Mouse (Mus musculus) midbrain, embryonic 12.5 days (tissue): ENCODE results near the gene Tra2a. TPM values are rescaled to one million over a fixed set of nuclear protein-coding genes. Genes with fewer than 3 reads are reported as not detected.

Experiments used
- ATAC-seq: fragments of 200-750 bp; cut with Nextera tagmentation; 2 replicates; pipeline ENCODE4 v1.8.0; 2017; ENCODE audit warnings: low read depth, moderate TSS enrichment, moderate library complexity; ENCODE audit not compliant: low FRiP score
- H3K27ac ChIP-seq: fragments of 300-500 bp; sonication (generic); replicated peaks from 2 replicates; pipeline ENCODE4 v1.5.1; 2016; ENCODE audit warnings: mild to moderate bottlenecking
- H3K27me3 ChIP-seq: fragments of 300-500 bp; sonication (generic); 2 replicates; pipeline ENCODE4 v1.6.1; 2016; ENCODE audit warnings: mild to moderate bottlenecking
- H3K36me3 ChIP-seq: fragments of 300-500 bp; sonication (generic); 2 replicates; pipeline ENCODE4 v1.6.1; 2016
- H3K4me1 ChIP-seq: fragments of 300-500 bp; sonication (generic); 2 replicates; pipeline ENCODE4 v1.6.1; 2016
- H3K4me2 ChIP-seq: fragments of 300-500 bp; sonication (generic); replicated peaks from 2 replicates; pipeline ENCODE4 v1.6.1; 2016; ENCODE audit warnings: mild to moderate bottlenecking, moderate library complexity
- H3K4me3 ChIP-seq: fragments of 300-500 bp; sonication (generic); 2 replicates; pipeline ENCODE4 v1.5.1; 2016; ENCODE audit warnings: mild to moderate bottlenecking
- H3K9ac ChIP-seq: fragments of 300-500 bp; sonication (generic); replicated peaks from 2 replicates; pipeline ENCODE4 v1.6.1; 2016; ENCODE audit warnings: mild to moderate bottlenecking, moderate library complexity
- H3K9me3 ChIP-seq: fragments of 300-500 bp; sonication (generic); 2 replicates; pipeline ENCODE4 v1.6.1; 2016; ENCODE audit warnings: mild to moderate bottlenecking
- WGBS: fragments of 180-500 bp; shearing (Covaris S2); methylation state at CpG from one replicate; pipeline ENCODE4 v1.1.7; 2016; 5-methylcytosine and 5-hydroxymethylcytosine counted together
- polyA plus RNA-seq: library from polyadenylated mRNA; unstranded; fragments of >200 nt; fragmentation: Nextera tagmentation; extraction: Ambion mirVana; gene quantifications from 2 replicates; pipeline ENCODE4 v1.2.1, GENCODE M21; 2016

The Tra2a gene
- polyA plus RNA-seq, 1 experiment from 2014 or later = 160 TPM

GRCm38 (mm10) chr6:49206416-49206815 is 57.4 kb downstream of the Tra2a start:
- H3K9me3 ChIP-seq = no peaks in the 10 kb centered on the region
- H3K4me2 ChIP-seq = no peak overlapping the region
- no peak overlapping the region for H3K9ac ChIP-seq
- H3K4me1 ChIP-seq = peaks cover 26% of the 10 kb centered on the region
- H3K36me3 ChIP-seq = peaks cover 45% of the 10 kb centered on the region
- ATAC-seq = no peak
- H3K27me3 ChIP-seq = no peaks in the 10 kb centered on the region
- H3K4me3 ChIP-seq = no peak overlapping the region
- H3K27ac ChIP-seq = no peak overlapping the region
- WGBS = 93% methylated on average over 1 of the region's 1 CpGs

- ATAC-seq = no peak
- Histone ChIP-seq H3K27ac (no peak overlapping the region), H3K9me3 (peaks cover 4% of the 10 kb centered on the region; the same call in 1 of the 2 replicates), H3K4me3 (no peak overlapping the region), H3K9ac (no peak overlapping the region), H3K36me3 (peaks cover 32% of the 10 kb centered on the region), H3K4me1 (no peaks in the 10 kb centered on the region), H3K27me3 (no peaks in the 10 kb centered on the region), H3K4me2 (no peak overlapping the region)
- 87% methylated on average over 10 of the region's 10 CpGs for WGBS
Measured at GRCm38 (mm10) chr6:49195188-49195587, 68.6 kb downstream of the Tra2a start.

- Histone ChIP-seq H3K9me3 (peaks cover 4% of the 10 kb centered on the region; the same call in 1 of the 2 replicates), H3K36me3 (peaks cover 33% of the 10 kb centered on the region), H3K9ac (no peak overlapping the region), H3K4me2 (no peak overlapping the region), H3K27ac (no peak overlapping the region), H3K4me1 (no peaks in the 10 kb centered on the region), H3K4me3 (no peak overlapping the region), H3K27me3 (no peaks in the 10 kb centered on the region)
- ATAC-seq = no peak
- 96% methylated on average over 4 of the region's 4 CpGs for WGBS
Measured at GRCm38 (mm10) chr6:49194536-49194935, 69.3 kb downstream of the Tra2a start.

Other genes starting within 250 kb of the Tra2a start
- 0.20 and 0.30 TPM in 2 replicates for gene Gpnmb, start 227.5 kb downstream of the Tra2a start, polyA plus RNA-seq
- gene Malsu1, start 190.2 kb downstream of the Tra2a start, polyA plus RNA-seq = 60.9 and 67.0 TPM in 2 replicates
- gene Igf2bp3, start 49.1 kb downstream of the Tra2a start, polyA plus RNA-seq = 114 and 122 TPM in 2 replicates
- 6.1 and 6.5 TPM in 2 replicates for gene Ccdc126, start 55.2 kb upstream of the Tra2a start, polyA plus RNA-seq
- gene Fam221a, start 103.7 kb upstream of the Tra2a start, polyA plus RNA-seq = 3.6 and 4.2 TPM in 2 replicates
- gene Stk31, start 131.6 kb upstream of the Tra2a start, polyA plus RNA-seq = 0.18 TPM in 1 of 2 replicates, not detected in the other